ENCODE assay signal across 8 mouse cellular contexts in the genomic region with DNA sequence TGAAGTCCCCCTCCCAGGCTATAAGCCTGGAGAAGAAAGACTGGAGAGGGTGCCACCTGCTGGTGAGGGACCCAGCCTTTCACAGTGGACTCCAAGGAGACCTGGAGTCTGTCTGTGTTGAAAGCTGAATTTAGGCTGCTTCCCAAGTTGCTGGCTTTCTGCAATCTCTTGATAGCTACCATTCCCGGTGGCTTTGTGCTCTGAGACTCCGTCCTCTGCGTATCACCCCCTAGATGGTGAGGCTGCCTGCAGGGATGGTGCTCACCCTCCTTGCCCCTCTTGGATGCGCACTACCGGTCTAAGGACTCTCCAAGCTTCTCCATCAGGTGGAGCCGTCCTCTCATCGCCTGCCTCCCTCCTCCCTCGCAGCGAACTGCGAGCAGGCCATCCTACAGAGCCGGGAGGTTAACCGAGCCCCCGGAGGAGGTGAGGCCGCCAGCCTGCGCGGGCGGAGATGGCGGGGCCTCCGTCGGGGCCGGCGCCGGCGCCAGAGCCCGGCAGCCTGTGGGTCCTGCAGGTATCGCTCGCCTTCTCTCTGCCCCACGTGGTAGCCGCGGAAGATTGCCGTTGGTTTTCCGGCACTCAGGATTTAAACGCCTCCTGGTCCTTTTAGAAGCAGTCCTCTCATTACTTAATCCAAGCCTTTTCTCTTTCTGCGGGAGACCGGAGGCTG. TPM values are rescaled to one million over a fixed set of nuclear protein-coding genes. Genes with fewer than 3 reads are reported as not detected.
DNase-seq lines count a peak whose midpoint lies in the region; ATAC-seq and TF ChIP-seq lines count a peak whose summit lies in the region.

A gene (plus strand): TSS at position 136 of the 673 bp plus-strand sequence.

- peak; percentile 72 for ATAC-seq in forebrain, embryonic 11.5 days (replicated peaks; ENCODE audit: low FRiP score)
- ATAC-seq in liver, embryonic 12.5 days: no peak
- ATAC-seq in neural tube, embryonic 14.5 days (ENCODE audit: low read depth): peak; percentile 71

- no peaks in the 10 kb centered on the region for H3K79me3 ChIP-seq in C2C12 (ENCODE audit: low read depth)

- no peak within 1 kb of the TSS for H3K27ac ChIP-seq in brown adipose tissue, adult 24 weeks (replicated peaks; ENCODE audit: low read depth, low read length)
- H3K27ac ChIP-seq in forebrain, embryonic 11.5 days (ENCODE audit: low read depth, low read length): no peak within 1 kb of the TSS
- H3K27ac ChIP-seq in liver, embryonic 12.5 days: no peak within 1 kb of the TSS
- peak within 1 kb of the TSS; percentile 76 for H3K27ac ChIP-seq in neural tube, embryonic 14.5 days (ENCODE audit: low read depth, low read length)

- intact Hi-C loops in heart, postnatal 10 days (cut with DNase I): loop anchor here (5.0 kb wide), 2 partner anchors 434 to 1224 kb away; no protein-coding TSS in a partner anchor

- no peaks in the 10 kb centered on the region for H3K9me3 ChIP-seq in forebrain, embryonic 11.5 days (ENCODE audit: control insufficient read depth, low read length)
- H3K9me3 ChIP-seq in liver, embryonic 12.5 days (replicated peaks): no peaks in the 10 kb centered on the region
- no peaks in the 10 kb centered on the region for H3K9me3 ChIP-seq in neural tube, embryonic 14.5 days (ENCODE audit: control insufficient read depth, low read length)

- DNase-seq in forebrain, embryonic 11.5 days (ENCODE audit: low spot score): peak; percentile 84
- DNase-seq in heart, postnatal 10 days: peak; percentile 53 to 70
- DNase-seq in kidney, postnatal 4 days: peak; percentile 82 to 83
- DNase-seq in urinary bladder, postnatal 36 days (ENCODE audit: low spot score in 2 of 2): peak; percentile 17 to 35

- H3K4me3 ChIP-seq in C2C12 (ENCODE audit: insufficient read depth, poor library complexity, severe bottlenecking): no peak within 1 kb of the TSS
- H3K4me3 ChIP-seq in brown adipose tissue, adult 24 weeks (ENCODE audit: insufficient read depth, low read depth, low read length): peak within 1 kb of the TSS; percentile 5; the same call in 1 of the 2 replicates
- peak within 1 kb of the TSS; percentile 45 for H3K4me3 ChIP-seq in forebrain, embryonic 11.5 days (ENCODE audit: low read depth, low read length)
- peak within 1 kb of the TSS; percentile 32 for H3K4me3 ChIP-seq in liver, embryonic 12.5 days
- H3K4me3 ChIP-seq in neural tube, embryonic 14.5 days (ENCODE audit: low read depth, low read length): peak within 1 kb of the TSS; percentile 50

- no peaks in the 10 kb centered on the region for H3K79me2 ChIP-seq in C2C12 (ENCODE audit: control insufficient read depth, insufficient read depth)

- H3K9ac ChIP-seq in forebrain, embryonic 11.5 days (ENCODE audit: low read length): peak within 1 kb of the TSS; percentile 61
- no peak within 1 kb of the TSS for H3K9ac ChIP-seq in liver, embryonic 12.5 days
- H3K9ac ChIP-seq in neural tube, embryonic 14.5 days (replicated peaks; ENCODE audit: low read depth, low read length): peak within 1 kb of the TSS; percentile 68

- H3K4me2 ChIP-seq in forebrain, embryonic 11.5 days (ENCODE audit: low read depth, low read length, severe bottlenecking): peak within 1 kb of the TSS; percentile 81
- H3K4me2 ChIP-seq in liver, embryonic 12.5 days: peak within 1 kb of the TSS; percentile 43
- H3K4me2 ChIP-seq in neural tube, embryonic 14.5 days (ENCODE audit: low read depth, low read length): peak within 1 kb of the TSS; percentile 81

- WGBS in forebrain, embryonic 11.5 days: under 1% methylated on average over 35 of the region's 35 CpGs
- WGBS in liver, embryonic 12.5 days (ENCODE audit: insufficient replicate concordance): 3% methylated on average over 35 of the region's 35 CpGs
- under 1% methylated on average over 32 of the region's 35 CpGs for WGBS in neural tube, embryonic 14.5 days

- no peaks in the 10 kb centered on the region for H3K27me3 ChIP-seq in C2C12 (ENCODE audit: control insufficient read depth, insufficient read depth, insufficient read length)
- H3K27me3 ChIP-seq in forebrain, embryonic 11.5 days (ENCODE audit: control insufficient read depth, insufficient read depth, low read length): peaks cover 30% of the 10 kb centered on the region
- H3K27me3 ChIP-seq in liver, embryonic 12.5 days (replicated peaks): peaks cover 69% of the 10 kb centered on the region
- peaks cover 6% of the 10 kb centered on the region for H3K27me3 ChIP-seq in neural tube, embryonic 14.5 days (ENCODE audit: control insufficient read depth, insufficient read depth, low read length)

- no peaks in the 10 kb centered on the region for H3K36me3 ChIP-seq in C2C12 (ENCODE audit: control insufficient read depth, insufficient read depth)
- H3K36me3 ChIP-seq in forebrain, embryonic 11.5 days (ENCODE audit: control insufficient read depth, insufficient read depth, low read length): no peaks in the 10 kb centered on the region
- no peaks in the 10 kb centered on the region for H3K36me3 ChIP-seq in liver, embryonic 12.5 days
- H3K36me3 ChIP-seq in neural tube, embryonic 14.5 days (ENCODE audit: control insufficient read depth, insufficient read depth, low read length): no peaks in the 10 kb centered on the region

- TF ChIP-seq CTCF in C2C12 (IDR thresholded peaks at IDR 0.05; ENCODE audit: control insufficient read depth, insufficient read depth, insufficient read length): peak; percentile 33

- H3ac ChIP-seq in C2C12 (ENCODE audit: control insufficient read depth, insufficient read length, low read depth): no peak within 1 kb of the TSS

- H3K4me1 ChIP-seq in brown adipose tissue, adult 24 weeks (ENCODE audit: control insufficient read depth, insufficient read depth, insufficient read length, low read length): no peaks in the 10 kb centered on the region
- H3K4me1 ChIP-seq in forebrain, embryonic 11.5 days (replicated peaks; ENCODE audit: control insufficient read depth, insufficient read depth, low read length): peaks cover 10% of the 10 kb centered on the region; the same call in 1 of the 2 replicates
- H3K4me1 ChIP-seq in liver, embryonic 12.5 days: no peaks in the 10 kb centered on the region
- peaks cover 13% of the 10 kb centered on the region; the same call in 1 of the 2 replicates for H3K4me1 ChIP-seq in neural tube, embryonic 14.5 days (ENCODE audit: control insufficient read depth, insufficient read depth, low read length)

TF ChIP-seq in C2C12, 6 proteins besides CTCF, POLR2A, EP300 and RAD21:
- TF ChIP-seq CEBPB (IDR thresholded peaks at IDR 0.05; ENCODE audit: low read depth): no peak
TF ChIP-seq in C2C12: peak in this region for 0.

RNA-seq across cellular contexts. Expression of the gene that starts here (rescaled TPM):
- 5.2 TPM for polyA plus RNA-seq in C2C12 (2012; fragmentation: generic; extraction: Trizol)
- polyA plus RNA-seq in brown adipose tissue, adult 24 weeks (2012; ENCODE audit: insufficient read depth, insufficient read length, missing spikeins): not detected in 2 replicates
- polyA plus RNA-seq in forebrain, embryonic 11.5 days (2014; fragmentation: Nextera tagmentation; extraction: Ambion mirVana): 5.3 TPM in 2 replicates
- total RNA-seq in heart, postnatal 10 days (2021): 1 to 10 TPM; 1.3 to 1.7 TPM
- 0.36 and 0.46 TPM in 2 replicates for polyA plus RNA-seq in liver, embryonic 12.5 days (2016; fragmentation: Nextera tagmentation; extraction: Ambion mirVana)
- 40.7 and 44.4 TPM in 2 replicates for polyA plus RNA-seq in neural tube, embryonic 14.5 days (2014; fragmentation: Nextera tagmentation; extraction: Ambion mirVana)

Comparison
In these comparisons a context has a peak if more than half of its experiments do, and no peak if none do; other contexts are left out.
1. DNase-seq: peak in every context shown above with its lines; median percentile 84 in forebrain, embryonic 11.5 days; 82 in kidney, postnatal 4 days; 62 in heart, postnatal 10 days; 26 in urinary bladder, postnatal 36 days.